Mouse (Mus musculus): ENCODE data around the gene Vmn1r54. TPM values are rescaled to one million over a fixed set of nuclear protein-coding genes. Genes with fewer than 3 reads are reported as not detected.

The Vmn1r54 gene
- polyA plus RNA-seq, 1 experiment from 2014 or later = not detected

- Histone ChIP-seq H3K27me3 (no peaks in the 10 kb centered on the region), H3K9ac (no peak overlapping the region), H3K4me1 (replicated peaks) (no peaks in the 10 kb centered on the region), H3K4me2 (no peak overlapping the region), H3K27ac (no peak overlapping the region), H3K36me3 (no peaks in the 10 kb centered on the region), H3K9me3 (replicated peaks) (no peaks in the 10 kb centered on the region), H3K4me3 (no peak overlapping the region)
- WGBS = 82% methylated on average over 2 of the region's 2 CpGs
- no peak for ATAC-seq (replicated peaks; ENCODE audit: insufficient number of reproducible peaks, insufficient read depth, low FRiP score, low read depth)
Observed at GRCm38 (mm10) chr6:90317510-90318258, 71.6 kb downstream of the Vmn1r54 start.

GRCm38 (mm10) chr6:90319019-90319418 lies 72.9 kb downstream of the Vmn1r54 start:
- 86% methylated on average over 2 of the region's 2 CpGs for WGBS
- no peak overlapping the region for H3K4me2 ChIP-seq
- ATAC-seq (replicated peaks; ENCODE audit: insufficient number of reproducible peaks, insufficient read depth, low FRiP score, low read depth) = no peak

GRCm38 (mm10) chr6:90319475-90320191 lies 73.5 kb downstream of the Vmn1r54 start:
- H3K27me3 ChIP-seq = peaks cover 5% of the 10 kb centered on the region; the same call in 1 of the 2 replicates
- WGBS = 63% methylated on average over 7 of the region's 7 CpGs
- no peak overlapping the region for H3K9ac ChIP-seq
- H3K9me3 ChIP-seq (replicated peaks) = no peaks in the 10 kb centered on the region
- no peak overlapping the region for H3K27ac ChIP-seq
- H3K4me3 ChIP-seq = no peak overlapping the region
- ATAC-seq (replicated peaks; ENCODE audit: insufficient number of reproducible peaks, insufficient read depth, low FRiP score, low read depth) = no peak
- no peaks in the 10 kb centered on the region for H3K4me1 ChIP-seq (replicated peaks)
- no peaks in the 10 kb centered on the region for H3K36me3 ChIP-seq
- no peak overlapping the region for H3K4me2 ChIP-seq

More at GRCm38 (mm10) chr6:90319019-90319418, 72.9 kb downstream of the Vmn1r54 start:
- no peaks in the 10 kb centered on the region for H3K27me3 ChIP-seq
- no peaks in the 10 kb centered on the region for H3K9me3 ChIP-seq (replicated peaks)
- no peak overlapping the region for H3K9ac ChIP-seq
- H3K27ac ChIP-seq = no peak overlapping the region
- no peaks in the 10 kb centered on the region for H3K4me1 ChIP-seq (replicated peaks)
- no peaks in the 10 kb centered on the region for H3K36me3 ChIP-seq
- no peak overlapping the region for H3K4me3 ChIP-seq

DNA sequence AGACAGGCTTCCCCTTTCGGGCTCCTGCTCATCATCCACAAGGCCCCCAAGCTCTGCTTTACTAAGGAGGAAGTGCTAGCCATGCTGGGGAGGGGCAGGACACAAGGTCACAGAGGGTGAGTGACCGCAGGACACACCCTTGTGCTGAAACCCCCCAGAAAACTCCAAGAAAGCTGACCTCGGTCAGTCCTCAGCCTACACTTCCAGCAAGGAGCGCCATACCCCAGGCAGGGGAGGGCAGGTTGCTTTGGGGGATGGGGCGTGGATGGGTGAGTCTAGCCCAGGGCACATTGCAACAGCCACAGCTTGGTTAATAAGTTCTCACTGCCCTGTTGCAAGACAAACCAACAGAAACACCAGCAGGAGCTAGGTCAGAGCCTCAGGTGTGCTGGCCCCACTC lies 74.3 kb downstream of the Vmn1r54 start:
- Histone ChIP-seq H3K4me2 (no peak overlapping the region), H3K9me3 (replicated peaks) (no peaks in the 10 kb centered on the region), H3K27me3 (peaks cover 13% of the 10 kb centered on the region; the same call in 1 of the 2 replicates), H3K4me1 (replicated peaks) (0 out of 2 replicates have a peak, but pooled peaks cover 4% of the 10 kb centered on the region), H3K36me3 (no peaks in the 10 kb centered on the region), H3K27ac (no peak overlapping the region), H3K4me3 (no peak overlapping the region), H3K9ac (no peak overlapping the region)
- WGBS = 85% methylated on average over 5 of the region's 5 CpGs
- no peak for ATAC-seq (replicated peaks; ENCODE audit: insufficient number of reproducible peaks, insufficient read depth, low FRiP score, low read depth)

Other genes with a start within 250 kb of the Vmn1r54 start
- gene Vmn1r47, start 230.2 kb upstream of the Vmn1r54 start, polyA plus RNA-seq (2015; fragmentation: Nextera tagmentation; extraction: Ambion mirVana) = not detected in 2 replicates
- gene Vmn1r48, start 209.5 kb upstream of the Vmn1r54 start, polyA plus RNA-seq (2015; fragmentation: Nextera tagmentation; extraction: Ambion mirVana) = not detected in 2 replicates
- gene Vmn1r49, start 167.8 kb upstream of the Vmn1r54 start, polyA plus RNA-seq (2015; fragmentation: Nextera tagmentation; extraction: Ambion mirVana) = not detected in 2 replicates
- not detected in 2 replicates for gene Vmn1r50, start 144.9 kb upstream of the Vmn1r54 start, polyA plus RNA-seq (2015; fragmentation: Nextera tagmentation; extraction: Ambion mirVana)
- gene Vmn1r51, start 123.7 kb upstream of the Vmn1r54 start, polyA plus RNA-seq (2015; fragmentation: Nextera tagmentation; extraction: Ambion mirVana) = not detected in 2 replicates
- not detected in 2 replicates for gene Vmn1r52, start 71.5 kb upstream of the Vmn1r54 start, polyA plus RNA-seq (2015; fragmentation: Nextera tagmentation; extraction: Ambion mirVana)
- gene V1ra8, start 43.5 kb upstream of the Vmn1r54 start, polyA plus RNA-seq (2015; fragmentation: Nextera tagmentation; extraction: Ambion mirVana) = not detected in 2 replicates
- not detected in 2 replicates for gene Vmn1r53, start 21.9 kb upstream of the Vmn1r54 start, polyA plus RNA-seq (2015; fragmentation: Nextera tagmentation; extraction: Ambion mirVana)
- not detected in 2 replicates for gene BC048671, start 54.9 kb downstream of the Vmn1r54 start, polyA plus RNA-seq (2015; fragmentation: Nextera tagmentation; extraction: Ambion mirVana)
- gene Chst13, start 78.9 kb downstream of the Vmn1r54 start, polyA plus RNA-seq (2015; fragmentation: Nextera tagmentation; extraction: Ambion mirVana) = 0.14 TPM in 1 of 2 replicates, not detected in the other
- 0.15 TPM in 1 of 2 replicates, not detected in the other for gene Uroc1, start 87.0 kb downstream of the Vmn1r54 start, polyA plus RNA-seq (2015; fragmentation: Nextera tagmentation; extraction: Ambion mirVana)
- 5.5 and 8.1 TPM in 2 replicates for gene Zxdc, start 123.2 kb downstream of the Vmn1r54 start, polyA plus RNA-seq (2015; fragmentation: Nextera tagmentation; extraction: Ambion mirVana)
- 0.32 and 0.42 TPM in 2 replicates for gene Cfap100, start 182.5 kb downstream of the Vmn1r54 start, polyA plus RNA-seq (2015; fragmentation: Nextera tagmentation; extraction: Ambion mirVana)
- 22.5 and 22.8 TPM in 2 replicates for gene Klf15, start 216.3 kb downstream of the Vmn1r54 start, polyA plus RNA-seq (2015; fragmentation: Nextera tagmentation; extraction: Ambion mirVana)
- gene Aldh1l1, start 240.1 kb downstream of the Vmn1r54 start, polyA plus RNA-seq (2015; fragmentation: Nextera tagmentation; extraction: Ambion mirVana) = 1.8 and 3.6 TPM in 2 replicates

All from heart, embryonic 15.5 days (tissue).